Mouse (Mus musculus) cerebellum, postnatal 4 days (tissue): Measurements from ENCODE around the gene Fermt3.

Source experiments
- DNase-seq, 2 experiments: peaks; one replicate each; pipeline ENCODE4 v3.0.0; 2022; ENCODE audit warnings: low spot score in 2 of 2, mixed read lengths in 1 of 2

Gene Fermt3

DNA sequence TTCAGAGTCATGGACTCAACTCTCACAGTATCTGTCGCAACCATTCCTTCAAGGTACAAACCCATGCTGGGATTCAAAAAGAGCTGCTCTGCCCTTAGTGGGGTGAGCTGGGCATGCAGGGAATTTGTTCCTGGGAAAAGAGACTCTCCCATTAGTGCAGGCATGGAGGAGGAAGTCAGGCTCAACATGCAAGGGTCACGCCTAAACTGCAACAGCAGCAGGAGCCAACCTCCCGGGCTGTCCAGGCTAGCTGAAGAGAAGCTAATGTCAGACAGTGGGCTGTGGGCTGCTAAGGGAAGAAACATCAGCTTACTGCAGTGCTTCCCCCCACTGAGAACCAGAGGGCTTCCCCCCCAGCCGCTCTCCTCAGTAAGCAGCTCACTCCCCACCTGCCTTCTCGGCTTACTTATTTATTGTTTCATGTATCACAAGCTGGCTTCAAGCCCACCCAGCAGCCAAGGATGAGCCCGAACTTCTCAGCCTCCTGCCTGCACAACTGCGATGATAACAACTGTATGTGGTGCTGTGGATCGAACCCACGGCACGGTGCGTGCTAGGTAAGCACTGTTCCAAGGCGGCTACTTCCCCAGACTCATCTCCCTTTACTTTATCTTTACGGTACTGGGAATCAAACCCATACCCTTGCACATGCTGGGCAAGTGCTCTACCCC, 46.9 kb downstream of the Fermt3 start:
- DNase-seq, result no peak

DNA sequence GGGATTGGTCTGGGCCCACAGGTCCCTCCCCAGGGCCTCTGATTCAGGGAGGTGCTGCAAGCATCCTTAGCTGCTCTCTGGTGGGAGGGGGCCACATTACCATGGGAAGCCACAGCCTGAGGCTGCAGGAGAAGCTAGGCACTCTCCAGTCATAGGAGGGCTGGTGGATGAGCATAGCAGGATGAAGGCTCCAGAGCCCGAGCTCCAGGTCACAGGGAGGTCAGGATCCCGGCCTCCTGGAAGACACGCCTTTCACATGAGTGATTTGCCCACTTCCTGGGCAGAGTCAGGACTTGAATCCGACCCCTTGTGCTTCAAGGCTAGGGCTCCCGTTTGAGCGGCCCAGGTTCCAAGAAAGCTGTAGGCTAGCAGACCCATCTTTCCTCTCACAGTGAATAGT, 47.6 kb downstream of the Fermt3 start:
- DNase-seq, result no peak

DNA sequence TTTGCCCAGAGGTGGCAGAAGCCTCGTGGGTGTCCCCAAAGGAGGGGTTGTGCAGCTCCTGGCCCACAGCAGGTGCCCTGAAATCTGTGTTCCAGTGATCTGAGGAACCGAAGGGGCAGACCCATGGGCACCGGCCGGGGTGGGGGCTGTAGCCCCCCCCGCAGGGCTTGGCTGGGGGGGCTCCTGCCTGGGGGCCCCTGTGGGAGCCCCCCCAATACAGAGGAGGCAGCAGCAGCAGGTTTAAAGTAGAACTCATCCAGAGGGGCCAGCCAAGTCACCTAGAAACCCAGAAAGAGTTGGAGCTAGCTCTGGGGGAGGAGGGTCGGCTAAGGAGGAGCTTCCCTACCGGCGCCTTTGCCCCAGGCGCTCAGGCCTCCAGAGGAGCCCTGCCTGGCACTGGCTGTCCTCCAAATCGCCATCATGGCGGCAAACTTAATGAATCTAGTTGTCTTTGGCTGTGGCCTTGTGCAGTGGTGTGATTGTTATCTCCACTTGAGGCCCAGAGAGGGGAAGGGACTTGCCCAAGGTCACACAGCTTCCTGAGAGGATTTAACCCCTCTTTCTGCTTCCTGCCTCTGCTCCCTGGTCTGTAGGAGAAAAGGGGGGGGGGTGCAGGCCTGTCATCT, 48.7 kb downstream of the Fermt3 start:
- DNase-seq, result no peak

DNA sequence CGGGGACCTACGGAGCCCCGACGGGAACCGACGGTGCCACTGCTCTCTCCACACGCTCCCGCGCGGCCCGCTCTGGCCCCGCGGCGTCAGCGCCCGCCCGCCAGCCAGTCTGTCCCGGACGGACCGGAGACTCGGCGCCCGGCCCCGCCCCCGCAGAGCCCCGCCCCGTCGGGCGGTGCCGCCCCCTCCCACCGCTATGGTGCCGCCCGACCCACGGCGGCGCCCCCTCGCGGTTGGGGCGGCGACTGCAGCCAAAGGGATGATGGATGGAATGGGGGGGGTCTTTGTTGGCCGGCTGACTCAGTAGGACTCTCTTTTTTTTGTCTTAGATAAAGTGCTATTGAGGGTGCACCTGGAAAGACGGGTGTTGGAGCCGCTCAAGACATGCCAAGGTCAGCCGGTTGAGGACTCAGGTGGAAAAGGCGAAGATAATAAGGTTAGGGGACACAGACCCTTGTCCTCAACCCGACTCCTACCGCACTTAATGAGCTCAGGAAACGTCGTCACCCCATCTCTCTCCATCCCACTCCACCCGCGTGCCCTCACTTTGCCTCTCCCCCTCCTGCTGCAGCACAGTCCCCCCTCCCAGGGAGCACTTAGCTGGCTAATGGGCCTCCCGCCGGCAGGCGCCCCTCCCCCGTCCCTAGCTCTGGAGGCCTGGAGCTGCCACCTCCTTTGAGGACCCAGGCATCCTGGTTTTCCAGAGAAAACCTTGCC, 49.4 kb downstream of the Fermt3 start:
- peak in 1 of 2 experiments; percentile 63 for DNase-seq

DNA sequence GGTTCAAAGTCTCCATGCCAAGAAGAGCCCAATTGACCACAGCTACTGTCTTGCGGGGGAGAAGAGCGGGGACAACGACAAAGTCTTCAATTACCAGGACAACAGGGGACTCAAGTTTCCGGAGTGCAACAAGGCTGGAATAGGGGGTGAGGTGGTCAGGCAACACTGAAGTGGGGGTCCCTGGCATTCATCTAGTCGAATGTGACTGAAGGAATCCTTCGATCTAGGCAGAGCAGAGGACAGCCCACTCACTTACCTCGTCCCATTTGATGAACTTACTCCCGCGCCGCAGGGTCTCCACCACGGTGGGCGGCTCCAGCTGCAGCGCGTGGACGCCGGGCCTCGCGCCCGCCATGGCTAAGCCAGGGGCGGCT, 50.0 kb downstream of the Fermt3 start:
- no peak for DNase-seq

DNA sequence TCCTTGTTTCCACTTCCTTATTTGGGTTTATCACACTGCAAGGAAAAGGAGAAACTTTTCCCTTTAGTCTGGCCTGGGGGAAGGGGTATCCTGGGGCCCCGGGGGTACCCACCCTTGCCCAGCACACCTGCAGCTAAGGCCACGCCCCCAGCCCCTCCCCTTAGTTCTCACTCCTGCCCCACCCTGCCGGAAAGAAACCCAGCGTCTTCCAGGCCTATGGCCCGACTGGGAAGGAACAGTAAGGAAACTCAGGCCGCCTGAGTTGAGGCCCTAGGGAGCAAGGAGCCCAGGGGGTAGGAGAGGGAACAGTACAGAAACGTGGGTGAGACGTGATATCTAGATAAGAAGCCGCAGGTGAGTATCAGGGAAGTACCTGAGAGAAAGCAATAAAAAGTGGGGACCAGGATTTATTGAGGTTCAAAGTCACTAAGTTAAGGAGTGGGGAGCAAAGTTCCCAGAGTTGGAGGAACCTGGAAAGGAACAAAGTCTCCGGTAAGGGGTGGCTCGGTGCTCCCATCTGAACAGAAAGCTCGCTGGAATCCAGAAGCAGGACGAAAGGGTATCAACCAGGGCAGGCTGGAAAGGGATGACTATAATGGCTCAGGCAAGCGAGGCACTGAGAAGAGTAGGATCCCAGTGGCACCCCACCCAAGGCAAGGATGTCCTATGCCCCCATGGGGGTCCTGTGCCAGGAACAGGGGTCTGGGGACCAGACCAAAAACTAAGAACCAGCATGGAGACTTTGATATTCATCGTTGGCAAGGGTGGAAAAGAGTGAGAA, 50.6 kb downstream of the Fermt3 start:
- DNase-seq, result no peak

DNA sequence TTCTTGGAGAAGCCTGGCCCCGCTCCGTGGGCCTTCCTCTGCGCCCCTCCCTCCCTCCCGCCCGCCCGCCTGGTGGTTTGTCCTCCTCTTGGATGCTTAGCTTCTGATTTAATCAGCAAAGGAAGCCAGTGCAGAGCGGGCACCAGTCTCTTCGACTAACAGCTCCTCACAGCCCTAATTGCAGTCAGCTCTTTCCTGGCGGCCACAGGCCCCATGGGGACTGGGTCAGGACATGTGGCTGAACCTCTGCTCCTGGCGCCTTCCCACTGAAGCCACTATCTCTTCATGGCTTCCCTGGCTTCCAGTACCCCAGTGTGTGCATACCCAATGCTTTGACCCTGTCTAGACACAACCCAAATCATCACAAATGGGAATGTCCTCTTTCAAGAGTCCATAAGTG, 62.8 kb downstream of the Fermt3 start:
- no peak for DNase-seq

DNA sequence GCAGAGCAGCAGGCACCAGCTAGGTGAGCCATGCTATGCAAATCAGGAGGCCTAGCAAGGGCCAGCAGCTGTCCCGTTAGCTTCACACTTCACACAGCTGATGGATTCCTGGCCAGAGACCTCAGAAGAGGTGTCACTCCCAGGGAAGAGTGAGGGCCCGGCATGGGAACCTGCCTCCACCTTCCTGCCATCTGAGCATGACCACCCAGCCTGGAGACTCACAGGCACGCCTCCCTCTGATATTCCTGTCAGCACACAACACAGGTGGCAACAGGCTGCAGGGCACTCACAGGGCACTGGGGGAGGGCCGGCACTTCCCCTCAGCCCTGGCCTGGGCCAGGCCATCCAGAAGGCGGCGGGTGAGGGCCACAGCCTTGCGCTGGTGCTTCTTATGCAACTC, 63.8 kb downstream of the Fermt3 start:
- DNase-seq, result no peak

DNA sequence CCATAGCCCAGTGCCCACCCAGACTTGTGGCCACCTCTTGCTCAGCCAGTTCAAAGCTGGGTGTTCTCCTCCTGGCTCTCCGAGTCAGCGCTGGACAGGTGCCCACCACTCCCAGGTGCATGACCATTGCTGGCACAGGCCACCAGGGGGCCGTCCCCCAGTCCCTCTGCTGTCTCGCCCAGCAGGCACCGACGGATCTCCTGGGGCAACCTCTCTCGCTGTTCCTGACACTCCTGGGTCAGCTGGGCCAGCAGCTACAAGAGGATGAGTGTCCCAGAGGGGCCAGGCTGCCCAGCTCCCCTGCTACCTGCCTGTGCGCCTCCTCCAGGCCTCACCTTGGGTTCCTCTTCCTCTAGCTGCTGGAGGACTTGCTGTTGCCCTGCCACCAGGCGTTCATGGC, 65.2 kb downstream of the Fermt3 start:
- no peak for DNase-seq

DNA sequence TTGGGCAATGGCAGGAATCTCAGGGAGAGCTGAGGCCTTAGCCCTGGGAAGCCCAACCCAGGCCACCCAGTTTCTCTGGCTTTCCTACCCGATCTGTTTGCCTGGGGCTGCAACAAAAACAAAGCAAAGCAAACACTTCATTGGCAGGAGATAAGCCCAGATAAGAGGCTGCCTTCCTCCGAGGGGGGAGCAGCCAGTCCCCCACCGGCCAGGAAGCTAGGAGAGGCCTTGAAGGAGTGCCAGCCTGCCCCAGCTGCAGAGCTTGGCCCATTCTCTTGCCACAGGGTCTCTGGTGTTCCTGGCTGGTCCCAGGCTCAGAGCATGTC, 66.6 kb downstream of the Fermt3 start:
- DNase-seq, result no peak

DNA sequence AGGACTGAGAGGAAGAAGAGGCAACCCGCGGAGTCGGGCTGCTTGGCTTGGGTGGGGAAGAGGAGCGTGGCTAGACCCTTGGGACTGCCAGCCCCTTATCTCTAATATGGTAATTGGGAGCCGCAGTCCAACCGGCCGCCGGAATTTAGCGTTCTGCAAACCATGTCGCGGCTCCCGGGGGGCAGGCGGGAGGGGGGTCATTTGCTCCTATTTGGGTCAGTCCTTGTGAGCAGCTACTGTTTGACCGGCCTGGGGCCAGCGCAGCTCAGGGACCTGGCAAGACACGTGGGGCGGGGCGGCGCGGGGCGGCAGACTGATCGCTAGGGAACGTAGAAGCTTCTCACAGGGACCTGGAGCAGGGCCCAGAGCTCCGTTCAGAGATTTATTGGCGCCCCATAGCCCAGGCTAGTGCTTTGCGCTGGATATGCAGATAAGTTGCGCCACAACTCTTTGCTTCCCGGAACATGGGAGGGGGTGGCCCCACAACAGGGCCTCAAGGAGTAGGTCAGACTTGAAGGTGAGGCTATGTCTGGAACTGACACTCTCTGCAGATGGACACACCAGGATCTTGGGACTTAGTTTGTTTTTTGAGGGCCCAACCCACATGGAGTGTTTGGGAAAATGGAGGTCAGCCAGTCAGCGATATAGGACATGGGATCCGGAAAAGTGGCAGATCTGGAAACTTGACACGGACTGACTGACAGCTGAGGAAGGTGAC, 67.1 kb downstream of the Fermt3 start:
- DNase-seq, result peak in 1 of 2 experiments; percentile 60

DNA sequence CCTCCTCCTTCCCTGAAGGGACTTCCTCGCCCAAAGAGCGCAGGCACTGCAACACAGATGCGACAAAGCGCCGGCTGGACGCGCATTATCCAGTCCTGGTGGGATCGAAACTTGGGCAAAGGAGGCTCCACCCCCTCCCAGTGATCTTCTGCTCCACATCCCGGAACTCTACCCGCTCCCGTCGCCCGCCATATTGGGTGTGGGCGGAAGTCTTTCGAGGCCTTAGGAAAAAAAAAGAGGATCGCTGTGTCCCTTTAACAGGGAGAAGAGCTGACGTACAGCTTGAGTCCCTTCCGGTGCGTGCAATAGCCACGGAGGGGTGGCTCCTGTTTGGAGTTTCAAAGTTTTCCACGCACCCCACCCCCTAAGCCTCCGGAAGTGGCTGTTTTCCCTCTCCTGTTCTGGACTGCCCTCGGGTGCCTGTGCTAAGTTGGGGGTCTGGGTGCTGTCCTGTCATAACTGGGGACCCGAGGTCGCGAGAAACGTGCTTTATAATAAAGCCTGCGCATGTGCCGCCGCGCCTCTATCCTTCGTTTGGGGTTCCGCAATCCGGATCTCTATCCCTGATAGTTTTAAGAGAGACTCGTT, 67.8 kb downstream of the Fermt3 start:
- DNase-seq, result peak; percentile 68 to 84

DNA sequence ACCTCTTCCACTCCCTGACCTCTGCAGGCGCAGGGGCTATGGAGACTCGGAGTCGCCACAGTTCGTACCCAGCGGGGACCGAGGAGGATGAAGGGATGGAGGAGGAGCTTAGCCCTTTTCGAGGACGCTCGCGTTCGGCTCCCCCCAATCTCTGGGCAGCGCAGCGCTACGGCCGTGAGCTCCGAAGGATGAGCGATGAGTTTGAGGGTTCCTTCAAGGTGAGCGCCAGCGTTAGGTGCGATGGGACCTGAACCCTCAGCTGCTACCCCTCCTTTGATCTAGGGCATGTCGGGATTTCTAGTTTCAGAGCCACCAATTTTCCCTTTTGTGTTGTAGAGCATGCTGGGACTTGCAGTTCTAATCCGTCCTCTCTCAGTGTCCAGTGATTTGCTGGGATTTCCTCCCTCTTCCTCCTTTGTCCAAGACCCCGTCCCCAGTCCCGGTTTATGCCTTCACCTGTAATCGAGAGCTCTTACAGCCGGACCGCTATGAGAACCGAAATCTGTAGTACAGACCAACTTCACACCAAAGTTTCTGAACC, 68.6 kb downstream of the Fermt3 start:
- peak in 1 of 2 experiments; percentile 49 for DNase-seq

DNA sequence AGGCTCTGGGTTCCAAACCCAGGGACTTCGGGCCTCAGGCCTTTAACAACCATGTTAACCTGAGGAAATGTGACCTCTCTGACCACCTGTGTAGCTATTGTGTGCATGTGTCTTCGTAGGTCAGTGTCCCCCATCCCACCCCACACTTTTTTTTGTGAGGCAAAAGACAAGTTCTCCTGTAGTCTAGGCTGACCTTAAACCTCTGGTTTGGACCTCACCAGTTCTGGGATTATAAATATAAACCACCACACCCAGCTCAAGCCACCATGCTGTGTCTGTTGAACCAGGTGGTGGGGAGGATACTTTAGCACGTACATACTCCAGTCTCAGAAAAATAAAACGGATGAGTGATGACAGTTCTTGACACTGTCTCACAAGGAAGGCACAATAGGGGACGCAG, 69.3 kb downstream of the Fermt3 start:
- DNase-seq, result no peak

DNA sequence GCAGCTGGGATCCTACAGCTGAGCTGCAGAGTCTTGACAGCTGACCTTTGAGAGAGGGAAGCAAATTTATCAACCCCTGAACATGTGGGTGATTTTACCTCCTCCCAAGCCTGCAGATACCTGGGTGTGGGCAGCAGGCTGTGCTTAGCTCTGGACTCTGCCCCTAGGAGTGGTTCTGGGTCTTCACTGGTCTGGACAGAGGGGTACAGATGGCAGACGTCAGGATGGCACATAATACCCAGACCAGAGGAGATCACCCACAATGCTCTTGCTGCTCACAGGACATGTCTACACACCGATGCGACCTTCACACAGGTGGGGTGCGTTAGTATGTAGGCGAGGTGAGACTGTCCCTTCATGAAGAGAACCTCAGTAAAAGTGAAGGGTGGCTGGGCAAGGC, 69.7 kb downstream of the Fermt3 start:
- no peak for DNase-seq
